Mouse (Mus musculus) gastrocnemius, postnatal 14 days (tissue): ENCODE results near the gene Baz2a. TPM values are rescaled to one million over a fixed set of nuclear protein-coding genes. Genes with fewer than 3 reads are reported as not detected.

ENCODE experiments used
- DNase-seq: peaks from one replicate; pipeline ENCODE4 v3.0.0; 2021; ENCODE audit warnings: mixed read lengths
- intact Hi-C: fragments of 180-260 bp; cut with DNase I; formaldehyde crosslinking; loops from one replicate; pipeline ENCODE4 v1.15.1; 2025; ENCODE audit warnings: low total_unique reads
- total RNA-seq, 2 experiments: library from RNA; stranded (reverse); gene quantifications; 2 replicates each; pipeline ENCODE4 v1.2.3; 2021

Baz2a gene
- total RNA-seq, 2 experiments from 2014 or later: 15.2 to 15.6 TPM

DNA sequence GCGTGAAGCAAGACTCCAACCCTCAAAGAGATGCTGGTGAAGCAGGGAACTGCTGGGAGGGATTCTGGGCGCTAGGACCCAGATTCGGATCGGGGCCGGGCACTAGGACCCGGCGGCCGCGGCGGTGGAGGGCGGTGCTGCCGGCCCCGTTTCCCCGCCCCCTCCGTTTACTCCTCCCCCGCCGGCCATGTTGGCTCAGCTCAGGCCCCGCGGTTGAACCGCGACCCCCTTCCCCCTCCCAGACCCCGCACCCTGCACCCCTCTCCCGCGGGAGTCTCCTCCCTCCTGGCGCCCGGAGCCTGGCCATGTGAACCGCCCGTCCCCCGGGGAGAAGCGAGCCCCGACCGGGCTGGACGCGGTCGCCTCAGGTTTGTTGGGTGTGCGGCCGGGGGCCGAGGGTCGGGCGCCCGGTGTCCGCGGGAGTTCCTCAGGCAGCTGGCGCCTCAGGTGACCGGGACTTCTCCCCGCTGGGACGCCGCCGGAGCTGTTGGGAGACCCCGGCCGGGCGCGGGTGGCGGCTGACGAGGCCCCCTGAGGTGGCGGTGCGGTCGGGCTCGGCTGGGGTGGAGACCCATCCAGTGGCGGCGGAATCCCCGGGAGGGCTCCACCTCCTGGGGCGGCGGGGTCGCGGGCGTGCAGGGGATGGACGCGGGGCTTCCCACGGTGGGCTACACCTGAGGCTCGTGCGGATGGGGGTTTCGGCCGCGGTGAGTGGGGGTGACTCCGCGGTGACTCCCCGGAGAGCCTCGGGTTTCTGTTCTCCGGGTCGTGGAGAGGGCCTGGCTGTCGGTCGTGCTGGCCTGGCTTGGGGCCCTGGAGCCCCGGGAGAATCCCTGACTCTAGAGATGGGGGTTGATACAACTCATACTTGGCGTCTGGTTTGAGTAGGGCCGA, 5.6 kb downstream of the Baz2a start:
- intact Hi-C loops: loop anchor here (10.0 kb wide), 1 partner anchor 48 kb away; no protein-coding TSS in a partner anchor
- peak; percentile 89 for DNase-seq

DNA sequence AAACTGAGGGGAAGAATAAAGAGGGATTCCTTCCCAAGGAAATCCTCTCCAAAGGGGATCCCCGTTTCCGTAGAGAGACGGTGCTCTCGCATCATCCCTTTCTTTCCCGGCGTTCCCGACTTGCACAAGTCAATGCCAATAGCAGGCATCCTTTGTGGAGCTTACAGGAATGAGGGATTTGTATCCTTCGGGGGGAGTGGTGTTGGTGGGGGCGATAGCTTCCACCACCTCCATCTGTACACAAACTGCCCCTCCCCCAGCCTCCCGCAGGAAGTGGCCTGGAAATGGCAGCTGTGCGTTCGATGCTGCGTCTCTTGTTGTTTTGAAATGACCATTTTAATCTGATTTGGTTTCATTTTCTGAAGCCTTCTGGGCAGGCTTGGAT, 6.2 kb downstream of the Baz2a start:
- DNase-seq: peak; percentile 67
- intact Hi-C loops: loop anchor here (10.0 kb wide), 1 partner anchor 47 kb away; no protein-coding TSS in a partner anchor

DNA sequence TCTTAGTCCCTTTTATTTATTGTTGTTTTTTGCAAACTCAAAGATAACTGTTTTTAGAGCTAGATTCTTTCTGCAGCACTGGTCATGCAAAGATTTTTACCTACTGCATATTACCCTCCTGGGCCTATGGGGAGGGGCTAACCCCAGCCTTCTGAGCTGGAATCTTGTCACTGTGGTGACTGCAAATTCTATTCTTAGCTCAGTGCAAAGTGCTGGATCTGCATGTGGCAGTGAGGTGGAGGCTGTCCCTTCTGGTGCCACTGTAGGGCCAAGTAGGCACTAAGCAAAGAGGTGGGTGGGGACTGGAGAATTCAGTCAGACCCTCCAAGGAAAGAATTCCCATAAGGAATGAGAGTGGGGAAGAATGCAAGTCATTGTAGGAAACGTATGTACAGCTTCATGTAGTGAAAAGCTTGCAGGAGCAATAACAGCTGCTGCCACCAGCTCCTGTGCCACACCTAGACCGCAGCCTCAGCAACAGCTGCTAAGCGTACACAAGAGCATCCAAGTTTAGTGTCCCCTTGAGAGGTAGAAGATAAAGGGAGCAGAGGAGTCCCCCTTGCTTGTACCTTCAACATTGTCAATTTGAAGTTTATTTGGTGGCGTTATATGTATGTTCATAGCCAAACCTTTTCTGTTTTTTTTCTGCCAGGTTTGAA, 18.9 kb downstream of the Baz2a start:
- DNase-seq: no peak
- intact Hi-C loops: no loop called here

DNA sequence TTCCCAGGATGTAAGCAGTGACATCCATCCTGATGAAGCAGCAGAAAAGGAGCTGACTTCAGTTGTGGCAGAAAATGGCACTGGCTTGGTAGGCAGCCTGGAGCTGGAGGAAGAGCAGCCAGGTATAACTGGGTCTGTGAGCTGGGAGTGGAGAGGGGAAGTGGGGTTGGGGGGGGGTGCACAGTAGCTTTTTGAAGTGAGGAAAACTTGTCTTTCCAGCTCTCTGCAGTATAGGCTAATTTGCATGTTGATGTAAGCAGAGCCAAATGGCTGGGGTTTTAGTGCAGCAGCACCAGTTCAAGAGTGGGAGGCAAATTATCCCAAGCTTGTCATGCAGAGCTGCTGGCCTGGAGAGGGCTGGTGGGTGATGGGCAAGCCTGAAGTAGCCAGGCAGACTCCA, 19.9 kb downstream of the Baz2a start:
- intact Hi-C loops: no loop called here
- no peak for DNase-seq

DNA sequence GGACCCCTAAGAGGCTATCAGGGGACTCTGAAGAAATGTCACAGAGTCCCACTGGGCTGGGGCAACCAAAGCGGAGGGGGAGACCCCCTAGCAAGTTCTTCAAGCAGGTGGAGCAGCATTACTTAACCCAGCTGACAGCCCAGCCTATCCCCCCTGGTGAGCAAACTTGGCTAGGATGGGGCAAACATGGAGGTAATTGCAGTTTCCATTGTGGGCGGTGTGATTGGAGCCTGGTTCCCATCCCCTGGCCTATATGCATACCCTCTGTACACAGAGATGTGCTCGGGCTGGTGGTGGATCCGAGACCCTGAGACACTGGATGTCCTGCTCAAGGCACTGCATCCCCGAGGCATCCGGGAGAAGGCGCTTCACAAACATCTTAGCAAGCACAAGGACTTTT, 32.5 kb downstream of the Baz2a start:
- intact Hi-C loops: no loop called here
- no peak for DNase-seq

DNA sequence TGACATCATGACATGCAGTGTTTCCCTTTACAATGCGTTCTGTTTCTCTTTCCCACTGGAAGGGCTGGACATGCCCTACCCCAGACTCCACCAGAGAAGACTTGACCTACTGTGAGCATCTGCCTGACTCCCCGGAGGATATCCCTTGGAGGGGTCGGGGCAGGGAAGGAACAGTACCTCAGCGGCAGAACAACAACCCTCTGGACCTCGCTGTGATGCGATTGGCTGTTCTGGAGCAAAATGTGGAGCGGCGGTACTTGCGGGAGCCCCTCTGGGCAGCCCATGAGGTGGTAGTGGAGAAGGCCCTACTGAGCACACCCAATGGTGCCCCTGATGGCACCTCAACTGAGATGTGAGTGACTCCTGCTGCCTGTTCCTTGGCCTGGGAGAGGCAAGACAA, 33.5 kb downstream of the Baz2a start:
- intact Hi-C loops: no loop called here
- no peak for DNase-seq

DNA sequence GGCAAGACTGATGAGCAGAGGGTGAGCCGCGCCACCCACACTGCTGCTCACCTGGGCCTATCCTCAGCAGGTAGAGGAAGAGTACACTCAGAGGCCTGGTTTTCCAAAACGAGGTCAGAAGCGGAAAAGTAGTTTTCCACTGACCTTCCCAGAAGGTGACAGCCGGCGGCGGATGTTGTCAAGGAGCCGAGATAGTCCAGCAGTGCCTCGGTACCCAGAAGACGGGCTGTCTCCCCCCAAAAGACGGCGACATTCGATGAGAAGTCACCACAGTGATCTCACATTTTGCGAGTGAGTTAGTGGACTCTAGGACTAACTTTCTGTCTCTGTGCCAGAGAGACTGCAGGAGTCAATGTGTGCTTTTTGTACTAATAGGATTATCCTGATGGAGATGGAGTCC, 34.6 kb downstream of the Baz2a start:
- intact Hi-C loops: no loop called here
- no peak for DNase-seq

DNA sequence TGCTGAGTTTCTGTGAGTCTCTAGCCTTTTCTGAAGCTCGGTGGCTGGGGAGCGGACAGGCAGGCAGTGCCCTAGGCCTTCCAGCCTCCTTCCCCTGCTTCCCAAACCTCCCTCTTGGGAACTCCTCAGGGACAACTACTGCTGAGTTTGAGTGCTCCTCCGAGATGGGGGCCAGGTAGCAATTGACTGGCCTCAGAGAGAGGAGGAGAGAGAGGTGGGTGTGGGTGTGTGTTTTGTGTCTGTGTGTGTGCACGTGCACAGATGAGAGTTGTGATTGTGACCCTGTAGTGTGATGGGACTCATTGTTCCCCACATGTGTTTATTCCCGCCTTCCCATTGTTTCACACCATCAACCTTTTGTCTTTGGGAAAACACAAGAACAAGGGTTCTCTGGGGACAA, 36.1 kb downstream of the Baz2a start:
- no peak for DNase-seq
- intact Hi-C loops: no loop called here

DNA sequence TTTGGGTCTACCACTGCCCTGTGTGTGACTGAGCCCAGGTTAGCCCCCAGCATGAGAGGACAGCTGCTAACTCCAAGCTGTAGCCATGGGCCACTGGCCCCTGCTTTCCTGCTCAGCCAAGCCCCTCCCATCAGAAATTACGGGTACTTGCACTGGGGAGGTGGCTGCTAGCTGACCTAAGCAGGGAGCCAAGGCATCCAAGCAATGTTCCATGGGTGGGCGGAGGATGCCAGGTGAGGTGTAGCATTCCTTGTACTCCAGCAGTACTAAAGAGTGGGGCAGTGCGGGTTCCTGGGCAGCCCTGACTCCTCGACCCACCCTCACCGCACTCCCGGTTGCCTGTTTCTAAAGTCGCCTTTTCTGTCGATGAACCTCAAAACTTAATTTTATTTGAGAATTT, 36.8 kb downstream of the Baz2a start:
- intact Hi-C loops: no loop called here
- DNase-seq: no peak

DNA sequence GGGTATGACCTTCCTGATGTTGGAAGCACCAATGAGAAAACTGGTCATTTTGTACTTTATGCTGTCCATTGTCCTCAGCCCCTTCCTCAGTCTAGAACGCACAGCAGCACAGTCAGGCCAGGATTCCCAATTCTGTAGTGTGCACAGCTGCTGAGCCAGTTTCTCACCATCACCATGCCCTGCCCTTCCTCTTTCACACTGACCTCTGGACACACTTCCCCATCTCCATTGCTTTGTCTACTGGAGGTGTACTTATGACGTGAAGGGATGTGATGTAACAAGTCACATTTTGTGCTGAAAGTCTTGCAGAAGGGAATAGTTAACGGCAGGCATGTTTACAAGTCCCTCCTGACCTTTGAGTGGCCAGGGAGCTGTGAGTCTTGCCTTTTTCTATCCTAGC, 39.9 kb downstream of the Baz2a start:
- no peak for DNase-seq
- intact Hi-C loops: no loop called here

DNA sequence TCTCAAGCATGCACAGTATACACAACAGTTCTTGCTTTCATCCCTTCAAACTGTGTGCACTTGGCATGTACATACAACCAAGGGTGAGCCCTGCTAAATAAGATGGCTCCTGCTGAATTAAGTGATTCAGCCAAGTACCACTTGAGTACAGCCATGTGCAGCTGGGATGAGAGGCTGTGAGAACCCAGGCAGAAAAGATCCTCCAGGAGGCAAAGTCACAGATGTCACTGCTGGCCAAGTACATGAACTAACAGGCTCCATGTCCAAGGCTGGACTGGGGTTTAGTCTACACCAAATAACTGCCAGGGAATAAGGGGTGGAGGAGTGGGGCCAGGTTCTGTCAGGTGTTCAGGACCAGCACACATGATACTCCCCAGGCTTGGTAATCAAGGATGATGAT, 40.4 kb downstream of the Baz2a start:
- intact Hi-C loops: no loop called here
- no peak for DNase-seq

DNA sequence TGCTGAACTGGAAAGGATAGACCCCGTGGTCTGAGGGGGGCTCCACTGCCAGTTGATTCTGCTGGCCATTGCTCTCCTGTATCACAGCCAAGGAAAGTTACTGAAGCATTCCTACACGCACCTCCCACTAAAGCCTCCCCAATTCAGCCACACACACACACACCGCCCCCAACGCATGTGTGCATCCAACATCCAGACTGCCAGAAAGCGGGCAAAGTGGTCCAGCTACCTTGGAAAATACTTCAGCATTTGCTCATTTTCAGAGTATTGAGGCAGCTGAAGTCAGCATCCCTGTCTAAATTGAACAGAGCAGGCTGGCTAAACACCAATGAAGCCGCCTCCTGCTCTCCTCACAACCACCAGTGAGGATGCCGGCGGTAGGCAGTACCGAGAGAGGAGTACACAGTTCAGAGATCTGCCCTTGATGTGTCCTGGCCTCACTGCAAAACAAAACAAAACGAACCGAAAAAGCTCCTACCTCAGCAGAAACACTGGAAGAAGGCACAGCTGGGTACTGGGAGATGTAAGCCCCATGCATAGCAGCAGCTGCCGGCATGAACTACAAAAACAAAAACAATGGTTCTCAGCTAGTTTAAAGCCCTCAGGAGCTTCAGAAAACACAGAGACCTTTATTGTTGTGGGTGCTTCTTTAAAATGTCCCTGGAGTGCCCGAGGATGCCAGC, 42.4 kb downstream of the Baz2a start:
- intact Hi-C loops: no loop called here

DNA sequence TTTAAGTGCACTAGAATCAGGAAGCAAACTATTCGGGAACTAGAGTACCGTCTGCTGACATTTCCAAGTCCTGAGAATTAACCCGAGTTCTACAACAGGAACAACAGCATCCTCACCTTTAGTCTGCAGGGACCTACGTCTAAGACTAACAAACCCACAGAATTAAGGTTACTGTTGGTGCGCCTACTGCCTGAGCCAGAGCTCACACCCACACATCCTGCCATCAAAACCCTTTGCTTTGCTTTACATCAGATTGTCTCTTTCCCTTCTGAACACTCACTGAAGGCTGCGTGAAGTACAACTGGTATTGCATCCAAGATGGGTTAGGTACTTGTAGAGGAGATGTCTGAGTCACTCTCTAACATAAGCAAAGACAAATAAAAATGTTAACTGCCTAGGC, 44.0 kb downstream of the Baz2a start:
- intact Hi-C loops: no loop called here

More for the DNA sequence above, 42.4 kb downstream of the Baz2a start:
- DNase-seq: no peak

DNA sequence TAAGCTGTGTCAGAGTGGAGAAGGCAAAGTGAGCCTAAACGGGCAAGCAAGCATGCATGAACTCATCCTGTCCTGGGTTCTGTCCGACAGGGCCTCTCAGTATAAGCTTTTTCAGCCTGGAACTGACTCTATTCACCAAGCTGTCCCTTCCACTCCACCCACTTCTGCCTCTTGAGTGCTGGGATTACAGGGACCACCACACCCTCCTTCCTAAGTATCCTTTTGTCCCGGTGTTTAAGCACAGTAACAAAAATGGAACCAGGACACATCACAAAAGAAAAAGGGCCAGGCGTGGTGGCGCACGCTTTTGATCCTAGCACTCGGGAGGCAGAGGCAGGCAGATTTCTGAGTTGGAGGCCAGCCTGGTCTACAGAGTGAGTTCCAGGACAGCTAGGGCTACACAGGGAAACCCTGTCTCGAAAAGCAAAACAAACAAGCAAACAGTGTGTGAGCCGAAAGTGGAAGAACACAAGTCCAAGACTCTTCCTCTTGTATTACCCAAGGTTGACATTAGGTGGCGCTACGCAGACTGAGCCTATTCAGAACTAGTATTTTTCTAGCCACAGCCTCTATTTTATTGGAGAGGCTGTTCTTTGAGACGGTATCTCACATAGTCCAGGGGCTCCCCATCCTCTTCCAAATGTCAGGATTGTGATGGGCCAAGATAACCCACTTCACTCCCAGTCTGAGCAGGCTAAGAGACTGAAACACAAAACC, 49.0 kb downstream of the Baz2a start:
- DNase-seq: no peak
- intact Hi-C loops: loop anchor here (5.0 to 10.0 kb wide), 2 partner anchors 46 to 47 kb away; partner anchors contain the start of gene Baz2a

More for the DNA sequence above, 44.0 kb downstream of the Baz2a start:
- no peak for DNase-seq

DNA sequence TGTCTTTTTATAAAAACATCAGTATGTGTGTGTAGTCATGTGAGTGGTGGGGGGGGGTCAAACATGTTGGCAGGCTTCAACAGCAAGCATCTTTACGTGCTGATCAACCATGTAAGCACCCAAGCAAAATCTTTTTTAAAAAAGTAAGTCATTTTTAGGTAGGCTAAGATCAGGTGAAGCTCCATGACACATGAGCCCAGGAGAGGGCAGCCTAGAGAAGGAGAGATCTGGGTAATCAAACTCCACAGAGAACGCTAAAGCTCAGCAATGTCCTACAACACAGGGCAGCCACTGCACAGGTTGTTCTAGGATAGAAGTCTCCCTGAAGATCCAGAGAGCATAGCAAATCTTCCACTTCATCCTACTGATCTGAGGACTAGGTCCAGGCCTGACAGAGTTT, 50.8 kb downstream of the Baz2a start:
- no peak for DNase-seq
- intact Hi-C loops: loop anchor here (5.0 to 10.0 kb wide), 2 partner anchors 45 to 47 kb away; partner anchors contain the start of gene Baz2a

DNA sequence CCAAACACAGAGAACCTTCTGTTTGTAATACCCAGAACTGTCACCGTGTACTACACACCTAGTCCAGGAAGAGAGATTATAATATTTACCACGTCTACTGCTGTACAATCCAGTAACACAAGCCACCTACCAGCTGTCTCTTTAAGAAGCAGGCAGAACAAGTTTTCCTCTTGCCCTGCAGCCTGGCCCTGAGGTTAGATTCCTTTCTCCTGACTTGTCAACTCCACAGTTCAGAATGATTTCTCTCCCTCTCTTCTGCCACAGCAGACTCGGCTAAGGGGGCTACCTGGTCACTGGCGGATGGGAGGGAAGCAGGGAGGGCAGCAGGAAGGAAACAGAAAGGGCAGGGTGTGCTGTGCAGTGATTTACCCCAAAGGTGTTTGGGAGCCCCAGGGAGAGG, 52.3 kb downstream of the Baz2a start:
- DNase-seq: no peak
- intact Hi-C loops: loop anchor here (5.0 to 10.0 kb wide), 2 partner anchors 44 to 49 kb away; partner anchors contain the start of gene Baz2a

DNA sequence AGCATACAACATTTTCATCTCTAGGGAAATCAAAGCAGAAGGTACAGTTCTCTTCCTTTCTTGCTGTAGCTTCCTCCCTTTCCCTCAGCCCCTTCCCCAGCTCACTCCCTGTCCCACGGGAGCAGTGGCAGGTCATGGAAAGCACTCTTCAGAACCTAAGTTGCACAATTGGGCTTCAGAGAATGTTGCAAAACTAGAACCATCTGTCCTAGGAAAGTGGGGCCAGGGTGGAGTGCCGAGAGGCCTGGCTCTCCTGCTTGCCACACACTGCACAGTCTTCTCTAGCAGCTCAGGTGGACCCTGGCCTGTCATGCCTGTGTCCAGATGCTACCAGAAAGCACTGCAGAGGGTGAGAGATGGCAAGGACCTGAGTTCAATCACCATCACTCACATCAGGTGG, 53.6 kb downstream of the Baz2a start:
- intact Hi-C loops: loop anchor here (5.0 to 10.0 kb wide), 2 partner anchors 42 to 50 kb away; partner anchors contain the start of gene Baz2a
- no peak for DNase-seq

DNA sequence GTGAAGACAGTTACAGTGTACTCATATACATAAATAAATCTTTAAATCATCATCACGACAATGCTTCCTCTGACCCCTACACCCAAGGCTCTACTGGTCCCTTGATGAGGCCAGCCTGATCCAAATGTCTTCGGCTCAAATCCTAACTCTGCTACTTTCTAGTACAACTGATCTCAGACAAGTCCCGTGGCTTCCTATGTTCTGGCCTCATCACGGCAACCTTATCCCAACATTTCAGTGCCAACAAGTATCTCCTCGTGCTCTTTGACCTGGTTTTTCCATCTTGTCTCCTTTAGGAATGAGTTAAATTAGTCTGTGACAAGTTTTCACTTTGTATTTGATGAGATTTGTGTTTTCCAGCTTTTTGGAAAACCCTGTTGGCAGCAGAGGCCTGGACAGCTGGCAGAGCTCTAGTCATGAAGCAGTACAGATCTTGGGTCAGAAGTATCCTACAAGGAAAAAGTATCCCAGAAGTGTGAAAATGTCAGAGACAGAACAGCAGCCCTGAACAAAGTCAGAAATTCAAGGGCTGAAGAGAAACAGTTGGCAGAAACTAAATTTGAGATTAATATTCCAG, 57.5 kb downstream of the Baz2a start:
- intact Hi-C loops: loop anchor here (10.0 kb wide), 1 partner anchor 54 kb away; the partner anchor contains the start of gene Baz2a
- no peak for DNase-seq

DNA sequence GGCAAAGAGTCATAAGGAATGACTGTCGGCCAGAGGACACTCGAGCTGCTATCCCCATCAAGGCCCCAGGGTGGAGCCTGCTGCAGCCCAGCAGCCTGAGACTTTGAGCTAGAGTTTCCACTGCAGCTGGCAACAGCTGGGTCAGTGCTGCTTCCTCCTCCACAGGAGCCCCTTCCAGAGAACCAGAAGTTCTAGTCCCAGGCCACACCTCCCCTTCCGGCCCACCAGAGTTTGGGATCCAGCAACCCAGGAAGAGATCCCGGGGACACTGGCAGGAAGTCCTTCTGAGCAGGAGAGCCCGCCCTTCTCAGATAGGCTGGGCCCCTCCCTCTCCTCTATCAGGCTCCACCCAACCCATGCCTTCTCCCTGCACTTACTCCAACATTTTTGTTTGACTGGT, 58.2 kb downstream of the Baz2a start:
- intact Hi-C loops: loop anchor here (10.0 kb wide), 1 partner anchor 55 kb away; the partner anchor contains the start of gene Baz2a
- peak; percentile 90 for DNase-seq
